Mouse (Mus musculus): ENCODE results near the gene Ntsr2.
"Not testable (repeated sequence)": the region's sequence is repeated elsewhere in the genome, so short reads cannot be mapped to it uniquely, and the experiment has no call there.

Ntsr2 gene

DNA sequence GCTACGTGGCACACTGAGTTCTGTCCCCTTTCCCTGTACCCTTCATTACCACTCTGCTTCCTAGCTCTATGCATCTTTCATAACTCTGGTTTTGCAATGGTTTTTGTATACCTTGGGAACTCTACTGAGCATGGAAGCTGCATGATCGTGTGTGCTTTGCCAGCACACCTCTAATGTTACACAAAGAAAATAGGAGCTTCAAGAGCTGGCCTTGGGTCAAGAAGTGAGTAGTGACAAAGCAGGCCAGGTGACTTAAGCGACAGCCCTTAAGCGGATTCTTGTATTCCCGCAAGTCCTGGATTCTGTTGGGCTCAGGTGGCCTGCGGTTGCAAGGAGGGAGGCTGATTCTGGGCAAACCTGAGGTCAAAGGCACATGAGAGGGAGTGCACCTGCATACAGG lies 4.9 kb upstream of the Ntsr2 start:
- no peak for DNase-seq (ENCODE audit: low read depth, low spot score)

DNA sequence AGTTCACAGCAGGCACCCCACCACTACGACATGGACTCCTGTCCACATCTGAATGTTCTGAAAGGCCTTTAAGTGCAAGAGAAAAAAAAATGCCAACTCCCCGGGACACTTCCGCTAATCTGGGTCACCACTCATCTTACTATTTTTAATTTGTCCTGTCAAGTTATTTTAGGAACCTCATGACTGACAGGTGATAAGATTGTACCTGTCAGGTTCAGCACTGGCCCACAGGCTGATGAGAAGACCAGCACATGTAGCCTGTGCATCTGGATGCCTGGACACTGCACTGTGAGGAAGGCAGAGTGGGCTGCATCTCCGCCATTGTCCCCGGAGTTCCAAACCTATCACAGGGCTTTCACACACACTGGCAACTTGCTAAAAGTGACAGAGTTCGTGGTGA lies 3.4 kb upstream of the Ntsr2 start:
- DNase-seq (ENCODE audit: low read depth, low spot score), result no peak

DNA sequence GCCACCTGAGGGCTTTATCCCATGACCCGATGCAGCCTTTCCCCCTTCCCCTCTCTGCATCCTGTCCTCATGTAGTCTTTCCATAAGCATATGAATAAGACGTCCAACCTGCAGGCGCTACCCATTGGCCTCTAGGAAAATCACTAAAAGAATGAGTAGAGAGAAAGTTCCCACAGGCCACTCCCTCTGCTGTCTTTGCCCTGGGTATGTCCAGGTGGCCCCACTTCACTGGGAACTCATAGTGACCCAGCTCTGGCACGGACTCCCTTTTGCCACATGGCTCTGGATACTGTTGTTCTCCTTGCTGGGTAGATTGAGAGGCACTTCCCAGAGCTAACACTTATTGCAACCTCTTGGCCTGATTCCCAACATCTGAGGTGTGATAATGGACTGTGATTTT lies 2.4 kb downstream of the Ntsr2 start:
- no peak for DNase-seq (ENCODE audit: low read depth, low spot score)

GRCm38 (mm10) chr12:16656906-16657875 lies 4.0 kb downstream of the Ntsr2 start:
- no peak for DNase-seq (ENCODE audit: low read depth, low spot score)

DNA sequence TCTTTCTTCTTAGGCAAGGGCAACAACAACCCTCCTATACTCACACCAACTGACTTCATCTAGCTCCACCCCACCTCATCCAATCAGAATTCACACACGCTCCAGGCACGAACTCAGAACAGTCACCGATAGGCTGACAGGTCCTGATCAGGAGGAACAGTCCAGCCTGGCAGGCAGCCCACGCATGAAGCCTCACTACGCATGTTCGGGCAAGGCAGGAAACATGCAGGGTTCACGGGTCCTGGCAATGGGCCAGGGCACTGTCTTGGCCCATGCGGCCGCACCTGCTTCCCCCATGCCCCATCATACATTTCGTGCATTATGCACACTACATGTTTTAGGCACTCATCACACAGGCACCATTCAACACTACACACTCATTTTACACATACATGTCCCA lies 8.3 kb downstream of the Ntsr2 start:
- DNase-seq (ENCODE audit: low read depth, low spot score), result no peak

GRCm38 (mm10) chr12:16661936-16662335 lies 8.8 kb downstream of the Ntsr2 start:
- DNase-seq (ENCODE audit: low read depth, low spot score), result no peak

DNA sequence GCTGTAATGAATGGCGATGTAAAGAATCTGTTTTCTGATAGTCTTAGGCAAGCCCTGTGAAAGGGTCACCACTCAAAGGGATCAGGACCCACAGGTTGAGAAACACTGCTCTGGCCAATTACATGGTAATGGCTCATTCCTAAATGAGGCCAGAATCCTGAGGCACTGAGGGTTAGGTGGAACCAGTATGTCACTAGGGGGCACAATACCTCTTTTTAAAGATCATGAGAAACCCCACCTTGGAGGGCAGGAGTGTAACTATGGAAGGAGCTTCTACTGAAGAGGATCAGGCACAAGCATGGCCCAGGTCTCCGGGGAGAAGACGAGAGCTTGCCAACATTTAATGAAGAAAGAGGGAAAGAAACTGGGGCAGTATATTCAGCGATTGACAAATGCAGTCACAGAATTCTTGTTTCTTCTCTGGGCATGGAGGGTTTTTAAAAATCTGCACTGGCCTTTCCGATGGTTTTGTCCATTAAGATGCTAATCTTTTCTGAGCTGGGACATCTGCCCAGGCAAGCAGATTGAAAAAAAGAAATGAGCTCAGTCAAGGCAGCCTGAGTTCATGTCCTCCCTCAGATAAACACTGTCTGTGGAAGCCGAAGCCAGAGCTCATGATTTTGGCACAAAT lies 9.9 kb downstream of the Ntsr2 start:
- DNase-seq (ENCODE audit: low read depth, low spot score), result peak; percentile 15

DNA sequence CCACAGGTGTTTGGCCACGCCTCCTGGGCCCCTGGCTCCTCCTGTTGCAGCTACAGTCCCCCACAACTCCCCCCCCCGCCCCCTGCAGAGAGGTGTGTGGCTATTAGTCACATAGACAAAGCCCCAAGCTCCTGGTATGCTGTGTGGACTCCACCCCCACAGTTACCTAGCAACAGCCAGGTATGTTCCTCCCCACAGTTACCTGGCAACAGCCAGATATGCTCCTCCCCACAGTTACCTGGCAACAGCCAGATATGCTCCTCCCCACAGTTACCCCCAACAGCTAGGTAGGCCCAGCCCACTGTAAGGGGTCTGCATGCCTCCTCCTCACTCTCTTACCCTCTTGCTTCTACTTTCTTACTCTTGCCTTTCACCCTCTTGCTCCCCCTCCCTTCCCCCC lies 11.8 kb downstream of the Ntsr2 start:
- peak; percentile 91 for DNase-seq (ENCODE audit: low read depth, low spot score)

- DNase-seq (ENCODE audit: low read depth, low spot score), result peak; percentile 23
Measured at GRCm38 (mm10) chr12:16669176-16669575, 16.0 kb downstream of the Ntsr2 start.

DNA sequence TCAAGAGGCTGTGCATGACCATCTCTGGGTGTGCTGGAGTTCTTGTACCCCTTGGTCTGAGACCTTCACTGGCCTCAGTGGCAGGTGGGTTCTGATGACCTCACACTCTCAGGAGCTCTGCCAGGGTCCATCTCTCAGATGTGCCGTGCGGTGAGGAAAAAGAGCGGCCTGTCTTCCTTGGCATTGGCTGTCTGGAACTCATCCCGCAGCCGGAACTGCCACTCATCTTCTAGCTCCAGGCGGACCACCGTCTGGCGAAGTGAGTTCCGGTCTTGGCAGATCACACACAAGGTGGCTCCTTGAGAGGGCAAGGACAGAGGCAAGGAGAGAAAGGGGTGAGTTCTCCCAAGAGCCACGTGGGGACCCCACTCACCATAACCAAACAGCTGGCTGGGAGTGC lies 19.1 kb downstream of the Ntsr2 start:
- DNase-seq (ENCODE audit: low read depth, low spot score), result no peak

DNA sequence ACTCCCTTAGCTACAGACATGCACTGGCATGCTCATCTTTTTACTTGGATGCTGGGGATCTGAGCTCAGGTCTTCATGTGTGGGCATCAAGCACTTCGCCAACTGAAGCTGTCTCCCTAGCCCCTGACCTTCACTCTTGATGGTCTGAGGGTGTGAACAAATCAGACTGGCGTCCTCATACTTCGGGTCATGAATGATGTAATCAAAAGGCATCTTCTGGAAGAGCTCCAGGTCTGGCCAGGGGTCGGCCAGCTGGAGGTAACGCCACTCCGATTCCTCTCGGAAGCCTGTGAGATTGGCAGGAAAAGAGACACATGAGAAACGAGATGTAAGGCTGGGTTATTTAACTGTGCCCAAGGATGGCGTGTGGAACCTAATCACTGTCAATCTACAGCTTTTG lies 37.4 kb downstream of the Ntsr2 start:
- DNase-seq (ENCODE audit: low read depth, low spot score), result no peak

GRCm38 (mm10) chr12:16694783-16695182 lies 41.6 kb downstream of the Ntsr2 start:
- DNase-seq (ENCODE audit: low read depth, low spot score), result no peak

GRCm38 (mm10) chr12:16695252-16695651 lies 42.1 kb downstream of the Ntsr2 start:
- not testable (repeated sequence) for DNase-seq (ENCODE audit: low read depth, low spot score)

GRCm38 (mm10) chr12:16696146-16696545 lies 43.0 kb downstream of the Ntsr2 start:
- DNase-seq (ENCODE audit: low read depth, low spot score), result no peak

DNA sequence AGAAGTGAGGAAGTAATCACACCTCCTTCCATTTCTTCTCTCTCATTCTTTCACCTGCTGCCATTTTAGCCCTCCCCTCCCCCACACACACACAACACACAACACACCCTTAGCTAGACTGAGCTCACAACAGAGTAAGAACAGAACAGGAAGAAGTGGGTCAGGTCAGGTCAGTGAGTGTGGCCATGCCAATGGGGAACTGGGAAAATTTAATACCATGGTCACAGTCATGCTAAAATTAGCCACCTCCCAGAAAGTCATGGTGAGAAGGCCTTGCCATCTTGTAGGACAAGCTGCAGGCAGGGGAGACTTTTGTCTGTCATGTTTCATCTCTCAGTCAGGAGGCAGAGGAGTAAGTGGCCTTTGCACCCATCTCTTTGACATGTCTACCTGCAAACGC lies 45.5 kb downstream of the Ntsr2 start:
- DNase-seq (ENCODE audit: low read depth, low spot score), result no peak

All from ES-CJ7 (cell line).